Mouse (Mus musculus) heart, adult 2 months (tissue): ENCODE results near the gene Oaz2.

Source experiments
- CTCF ChIP-seq: fragments of 200-600 bp; IDR thresholded peaks from 2 replicates; pipeline ENCODE4 v1.8.1; 2022; ENCODE audit warnings: antibody characterized with exemption, mild to moderate bottlenecking, moderate library complexity
- EP300 ChIP-seq: fragments of 200-500 bp; IDR thresholded peaks from 2 replicates; pipeline ENCODE4 v1.6.1; 2011; ENCODE audit warnings: low read depth, low read length, control low read depth; ENCODE audit not compliant: insufficient read depth
- POLR2A ChIP-seq: fragments of 200-500 bp; IDR thresholded peaks from 2 replicates; pipeline ENCODE4 v1.6.1; 2011; ENCODE audit warnings: mild to moderate bottlenecking, low read depth, low read length, control low read depth; ENCODE audit not compliant: insufficient read depth

- no peak for TF ChIP-seq CTCF
- TF ChIP-seq POLR2A = no peak
- TF ChIP-seq EP300 = no peak
Measured at GRCm38 (mm10) chr9:65649997-65650396, 17.8 kb upstream of the Oaz2 start.
